Mouse (Mus musculus) cerebellum, adult 2 months (tissue): ENCODE results near the gene H2-Eb2.

Source experiments
- CTCF ChIP-seq: fragments of 200-500 bp; IDR thresholded peaks from 2 replicates; pipeline ENCODE4 v1.5.1; 2011; ENCODE audit warnings: low read depth, mild to moderate bottlenecking, control low read depth, low read length, moderate library complexity, borderline replicate concordance; ENCODE audit not compliant: insufficient read depth
- POLR2A ChIP-seq: fragments of 200-500 bp; IDR thresholded peaks from 2 replicates; pipeline ENCODE4 v1.6.1; 2011; ENCODE audit warnings: low read length, control low read depth, borderline replicate concordance; ENCODE audit not compliant: insufficient read depth

- TF ChIP-seq CTCF (no peak), POLR2A (no peak)
Measured at GRCm38 (mm10) chr17:34312185-34312584, 13.3 kb upstream of the H2-Eb2 start.
